Mouse (Mus musculus) heart, adult 2 months (tissue): Measurements from ENCODE around the gene Poc1a. TPM values are rescaled to one million over a fixed set of nuclear protein-coding genes. Genes with fewer than 3 reads are reported as not detected.

Experiments
- DNase-seq, 2 experiments: peaks; one replicate each; pipeline ENCODE4 v3.0.0; 2021
- H3K27ac ChIP-seq: fragments of 200-600 bp; 2 replicates; pipeline ENCODE4 v1.8.1; 2022
- H3K27me3 ChIP-seq: fragments of 200-500 bp; 2 replicates; pipeline ENCODE4 v1.6.1; 2012; ENCODE audit warnings: mild to moderate bottlenecking, low read length, inconsistent platforms, mixed read lengths; ENCODE audit not compliant: control insufficient read depth, insufficient read depth
- H3K36me3 ChIP-seq: fragments of 200-500 bp; 2 replicates; pipeline ENCODE4 v1.6.1; 2012; ENCODE audit warnings: low read length, inconsistent platforms; ENCODE audit not compliant: control insufficient read depth, insufficient read depth
- H3K4me1 ChIP-seq: fragments of 200-500 bp; 2 replicates; pipeline ENCODE4 v1.6.1; 2011; ENCODE audit warnings: low read length; ENCODE audit not compliant: control insufficient read depth, insufficient read depth
- H3K4me3 ChIP-seq: fragments of 200-600 bp; 2 replicates; pipeline ENCODE4 v1.8.1; 2022
- H3K79me2 ChIP-seq: fragments of 200-500 bp; replicated peaks from 2 replicates; pipeline ENCODE4 v1.6.1; 2012; ENCODE audit warnings: mild to moderate bottlenecking, inconsistent platforms, low read length, moderate library complexity, mixed read lengths; ENCODE audit not compliant: control insufficient read depth, insufficient read depth
- H3K9ac ChIP-seq: fragments of 200-500 bp; 2 replicates; pipeline ENCODE4 v1.6.1; 2012; ENCODE audit warnings: low read depth, mild to moderate bottlenecking, control low read depth, inconsistent platforms, low read length, mixed read lengths
- CTCF ChIP-seq: fragments of 200-600 bp; IDR thresholded peaks from 2 replicates; pipeline ENCODE4 v1.8.1; 2022; ENCODE audit warnings: antibody characterized with exemption, mild to moderate bottlenecking, moderate library complexity
- EP300 ChIP-seq: fragments of 200-500 bp; IDR thresholded peaks from 2 replicates; pipeline ENCODE4 v1.6.1; 2011; ENCODE audit warnings: low read depth, low read length, control low read depth; ENCODE audit not compliant: insufficient read depth
- POLR2A ChIP-seq: fragments of 200-500 bp; IDR thresholded peaks from 2 replicates; pipeline ENCODE4 v1.6.1; 2011; ENCODE audit warnings: mild to moderate bottlenecking, low read depth, low read length, control low read depth; ENCODE audit not compliant: insufficient read depth
- WGBS: fragments of 180-500 bp; shearing (Covaris S2); methylation state at CpG from one replicate; pipeline ENCODE4 v1.1.7; 2018; 5-methylcytosine and 5-hydroxymethylcytosine counted together
- intact Hi-C: fragments of 180-260 bp; cut with DNase I; formaldehyde crosslinking; loops from one replicate; pipeline ENCODE4 v1.15.1; 2025
- polyA plus RNA-seq: library from polyadenylated mRNA; depleted of rRNA; stranded (reverse); fragments of >200 nt; gene quantifications from 2 replicates; pipeline ENCODE4 v1.2.3, GENCODE M21; 2012
- total RNA-seq, 2 experiments: library from RNA; stranded (reverse); gene quantifications; 2 replicates each; pipeline ENCODE4 v1.2.3; 2021

The Poc1a gene
- total and polyA plus RNA-seq, 3 experiments = 3.2 to 6.2 (median 4.0) TPM

DNA sequence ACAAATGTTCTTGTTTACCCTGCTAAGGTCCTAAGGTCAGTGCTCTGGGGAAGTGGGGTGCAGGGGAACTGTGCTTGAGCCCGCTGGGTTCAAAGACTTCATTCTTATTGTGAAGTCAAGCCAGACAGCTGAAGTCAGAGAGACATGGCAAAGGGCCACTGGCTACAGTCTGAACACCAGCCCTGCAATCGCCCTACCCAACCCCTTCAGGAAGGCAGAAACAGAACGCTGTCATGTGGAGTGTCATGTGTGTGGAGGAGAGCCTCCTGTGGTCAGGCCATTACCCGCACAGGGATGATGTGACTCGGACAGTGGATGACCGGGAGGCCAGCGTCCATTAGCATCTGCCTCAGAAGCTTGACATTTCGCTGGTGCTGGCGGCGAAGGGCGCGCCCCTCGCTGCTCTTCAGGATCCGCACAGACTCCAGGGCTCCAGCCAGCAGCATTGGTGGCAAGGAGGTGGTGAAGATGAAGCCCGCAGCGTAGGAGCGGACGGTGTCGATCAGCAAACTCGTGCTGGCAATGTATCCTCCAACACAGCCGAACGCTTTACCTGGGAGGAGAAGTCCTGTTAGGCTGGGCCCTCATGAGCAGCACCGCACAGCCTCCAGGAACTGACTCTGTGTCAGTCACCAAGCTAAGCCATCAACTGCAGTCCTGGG, 44.6 kb upstream of the Poc1a start:
- TF ChIP-seq CTCF (no peak), EP300 (no peak), POLR2A (no peak)
- Histone ChIP-seq H3K4me3 (no peak overlapping the region), H3K36me3 (peaks cover 2% of the 10 kb centered on the region; the same call in 1 of the 2 replicates), H3K27ac (peak overlapping the region; percentile 43), H3K27me3 (no peaks in the 10 kb centered on the region), H3K9ac (no peak overlapping the region), H3K4me1 (peaks cover 7% of the 10 kb centered on the region), H3K79me2 (no peaks in the 10 kb centered on the region)
- intact Hi-C loops = no loop called here
- no peak for DNase-seq
- 83% methylated on average over 23 of the region's 23 CpGs for WGBS

DNA sequence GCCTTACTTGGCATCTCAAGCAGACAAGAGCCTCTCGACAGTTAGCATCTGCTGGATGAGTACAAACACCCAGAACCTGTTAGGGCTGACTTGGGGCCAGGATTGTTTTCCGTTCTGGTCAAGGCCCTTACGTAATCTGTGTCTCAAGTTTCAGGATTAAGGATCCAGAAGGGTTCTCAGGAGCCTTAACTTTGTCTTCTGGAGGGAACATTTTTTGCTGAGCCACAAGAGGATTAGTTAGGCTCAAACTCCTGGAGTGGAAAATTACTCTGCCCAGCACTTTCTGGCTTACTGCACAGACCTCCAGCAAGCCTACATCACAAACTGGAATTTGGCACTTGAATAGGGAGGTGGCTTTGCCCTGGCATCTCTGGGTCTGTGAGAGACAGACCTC, 44.0 kb upstream of the Poc1a start:
- intact Hi-C loops = no loop called here
- 67% methylated on average over 3 of the region's 3 CpGs for WGBS
- Histone ChIP-seq H3K4me1 (peaks cover 4% of the 10 kb centered on the region), H3K27me3 (no peaks in the 10 kb centered on the region), H3K27ac (no peak overlapping the region; the same call in 1 of the 2 replicates), H3K4me3 (no peak overlapping the region), H3K79me2 (no peaks in the 10 kb centered on the region), H3K9ac (no peak overlapping the region), H3K36me3 (peaks cover 2% of the 10 kb centered on the region; the same call in 1 of the 2 replicates)
- TF ChIP-seq POLR2A (no peak), CTCF (no peak), EP300 (no peak)
- no peak for DNase-seq

DNA sequence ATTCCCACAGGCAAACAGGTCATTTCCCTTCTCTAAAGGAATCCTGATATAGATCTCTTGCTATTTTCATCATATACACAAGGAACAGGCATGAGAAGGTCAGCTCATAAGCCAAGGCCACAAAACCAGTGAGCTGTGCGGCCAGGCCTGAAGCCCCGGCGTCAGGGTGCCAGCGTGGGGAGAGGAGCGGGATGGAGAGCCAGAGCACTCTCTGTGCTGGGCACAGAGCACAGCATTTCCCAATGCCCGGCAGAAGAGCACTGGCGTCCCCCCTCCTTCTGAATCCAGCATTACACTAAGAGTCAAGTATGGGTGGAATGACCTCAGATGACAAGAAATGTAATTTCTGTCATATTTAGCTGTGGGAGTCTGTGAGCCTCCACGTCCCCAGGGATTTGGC, 43.5 kb upstream of the Poc1a start:
- no peaks in the 10 kb centered on the region for H3K27me3 ChIP-seq
- TF ChIP-seq CTCF (no peak), POLR2A (no peak), EP300 (no peak)
- intact Hi-C loops = no loop called here
- H3K79me2 ChIP-seq = no peaks in the 10 kb centered on the region
- no peak overlapping the region for H3K27ac ChIP-seq
- WGBS = 72% methylated on average over 8 of the region's 8 CpGs
- no peak overlapping the region for H3K4me3 ChIP-seq
- no peak overlapping the region for H3K9ac ChIP-seq
- peaks cover 4% of the 10 kb centered on the region for H3K4me1 ChIP-seq
- no peak for DNase-seq
- peaks cover 2% of the 10 kb centered on the region; the same call in 1 of the 2 replicates for H3K36me3 ChIP-seq

DNA sequence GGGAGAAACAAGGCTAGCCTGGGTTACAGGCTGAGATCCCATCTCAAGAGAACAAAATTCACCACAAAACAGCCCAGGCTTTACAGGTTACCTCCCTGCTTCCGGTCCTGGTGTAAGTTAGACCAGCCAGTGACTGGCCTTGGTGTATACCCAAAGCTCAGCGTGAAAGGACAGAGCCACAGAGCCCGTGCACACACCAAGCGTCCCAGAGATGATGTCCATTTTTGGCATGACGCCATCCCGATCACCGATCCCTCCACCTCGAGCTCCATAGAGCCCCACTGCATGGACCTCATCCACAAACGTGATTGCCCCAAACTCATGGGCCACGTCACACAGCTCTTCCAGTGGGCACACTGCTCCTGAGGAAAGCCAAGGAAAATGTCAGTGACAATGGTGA, 43.0 kb upstream of the Poc1a start:
- intact Hi-C loops = no loop called here
- Histone ChIP-seq H3K36me3 (peaks cover 2% of the 10 kb centered on the region; the same call in 1 of the 2 replicates), H3K27ac (no peak overlapping the region), H3K27me3 (no peaks in the 10 kb centered on the region), H3K4me1 (peaks cover 4% of the 10 kb centered on the region), H3K4me3 (no peak overlapping the region), H3K79me2 (no peaks in the 10 kb centered on the region), H3K9ac (no peak overlapping the region)
- 87% methylated on average over 10 of the region's 10 CpGs for WGBS
- TF ChIP-seq CTCF (no peak), POLR2A (no peak), EP300 (no peak)
- DNase-seq = no peak

DNA sequence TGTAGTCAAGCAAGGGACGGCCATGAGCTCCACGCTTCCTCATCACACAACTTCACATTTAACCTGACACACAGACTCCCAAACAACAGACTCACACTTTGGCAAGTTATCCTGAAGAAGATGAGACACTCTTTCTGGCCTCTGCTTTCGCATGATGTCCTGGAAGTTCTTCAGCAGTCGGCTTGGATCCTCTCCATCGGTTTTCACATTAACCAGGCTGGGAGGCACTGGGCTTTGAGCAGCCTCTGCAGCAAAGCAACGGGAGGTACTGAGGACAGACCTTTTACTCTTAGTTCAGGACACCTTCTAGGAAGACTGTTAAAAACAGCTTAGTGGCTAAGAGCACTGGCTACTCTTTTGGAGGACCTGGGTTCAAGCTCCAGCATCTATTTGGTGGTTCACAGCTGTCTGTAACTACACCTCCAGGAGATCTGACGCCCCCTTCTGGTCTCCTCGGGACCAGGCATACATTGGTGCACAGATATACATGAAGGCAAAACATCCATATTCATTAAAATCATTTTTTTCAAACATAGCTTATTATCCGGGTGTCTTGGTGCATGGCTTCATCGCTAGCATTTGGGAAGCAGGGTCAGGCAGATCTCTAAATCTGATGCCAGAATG, 39.2 kb upstream of the Poc1a start:
- WGBS = 84% methylated on average over 10 of the region's 10 CpGs

More for the DNA sequence above, 39.2 kb upstream of the Poc1a start:
- Histone ChIP-seq H3K36me3 (no peaks in the 10 kb centered on the region), H3K27ac (no peak overlapping the region), H3K4me3 (no peak overlapping the region), H3K9ac (no peak overlapping the region), H3K4me1 (peaks cover 1% of the 10 kb centered on the region), H3K79me2 (no peaks in the 10 kb centered on the region), H3K27me3 (no peaks in the 10 kb centered on the region)
- no peak for TF ChIP-seq EP300
- peak; percentile 18; the same call in 1 of the 2 replicates for TF ChIP-seq CTCF
- DNase-seq = no peak
- intact Hi-C loops = no loop called here
